Mouse (Mus musculus): ENCODE measurements at regions not wholly inside any gene's neighbourhood (a gene's known extent, or its start where the extent isn't known, plus 50 kb on each side); places are given as distances from the start of the nearest gene placed in this dataset.

- WGBS: 64% methylated on average over 2 of the region's 2 CpGs
- Histone ChIP-seq H3K27ac (no peak overlapping the region), H3K9ac (no peak overlapping the region), H3K9me3 (no peaks in the 10 kb centered on the region), H3K4me1 (peaks cover 5% of the 10 kb centered on the region; the same call in 1 of the 2 replicates), H3K27me3 (replicated peaks) (no peaks in the 10 kb centered on the region), H3K4me2 (replicated peaks) (no peak overlapping the region), H3K4me3 (no peak overlapping the region), H3K36me3 (no peaks in the 10 kb centered on the region)
- no peak for ATAC-seq (ENCODE audit: low FRiP score, low read depth)
Measured at GRCm38 (mm10) chr7:135798441-135798840, 82.3 kb upstream of the Mki67 start.

GRCm38 (mm10) chr7:135802598-135803121 lies 86.5 kb upstream of the Mki67 start:
- H3K27me3 ChIP-seq (replicated peaks): no peaks in the 10 kb centered on the region
- H3K9me3 ChIP-seq: no peaks in the 10 kb centered on the region
- H3K4me3 ChIP-seq: no peak overlapping the region
- no peak for ATAC-seq (ENCODE audit: low FRiP score, low read depth)
- WGBS: 89% methylated on average over 15 of the region's 15 CpGs
- H3K4me2 ChIP-seq (replicated peaks): no peak overlapping the region
- no peaks in the 10 kb centered on the region for H3K4me1 ChIP-seq
- H3K36me3 ChIP-seq: no peaks in the 10 kb centered on the region
- H3K27ac ChIP-seq: no peak overlapping the region
- H3K9ac ChIP-seq: no peak overlapping the region

GRCm38 (mm10) chr7:135804730-135805129 lies 88.6 kb upstream of the Mki67 start:
- no peak overlapping the region for H3K9ac ChIP-seq
- no peak for ATAC-seq (ENCODE audit: low FRiP score, low read depth)
- no peak overlapping the region for H3K27ac ChIP-seq
- H3K4me3 ChIP-seq: no peak overlapping the region
- H3K9me3 ChIP-seq: no peaks in the 10 kb centered on the region
- H3K4me2 ChIP-seq (replicated peaks): no peak overlapping the region
- 52% methylated on average over 7 of the region's 7 CpGs for WGBS
- H3K4me1 ChIP-seq: no peaks in the 10 kb centered on the region
- H3K27me3 ChIP-seq (replicated peaks): no peaks in the 10 kb centered on the region
- H3K36me3 ChIP-seq: no peaks in the 10 kb centered on the region

GRCm38 (mm10) chr7:135806139-135806538 lies 90.0 kb upstream of the Mki67 start:
- no peak overlapping the region for H3K4me3 ChIP-seq
- no peak for ATAC-seq (ENCODE audit: low FRiP score, low read depth)
- H3K36me3 ChIP-seq: no peaks in the 10 kb centered on the region
- no peak overlapping the region for H3K4me2 ChIP-seq (replicated peaks)
- H3K27ac ChIP-seq: no peak overlapping the region
- no peaks in the 10 kb centered on the region for H3K9me3 ChIP-seq
- 86% methylated on average over 8 of the region's 8 CpGs for WGBS
- no peaks in the 10 kb centered on the region for H3K4me1 ChIP-seq
- no peak overlapping the region for H3K9ac ChIP-seq
- no peaks in the 10 kb centered on the region for H3K27me3 ChIP-seq (replicated peaks)

GRCm38 (mm10) chr7:135806673-135807072 lies 90.5 kb upstream of the Mki67 start:
- no peaks in the 10 kb centered on the region for H3K36me3 ChIP-seq
- H3K4me2 ChIP-seq (replicated peaks): no peak overlapping the region
- no peaks in the 10 kb centered on the region for H3K4me1 ChIP-seq
- WGBS: 89% methylated on average over 7 of the region's 7 CpGs
- H3K4me3 ChIP-seq: no peak overlapping the region
- no peak overlapping the region for H3K9ac ChIP-seq
- no peak overlapping the region for H3K27ac ChIP-seq
- ATAC-seq (ENCODE audit: low FRiP score, low read depth): no peak
- no peaks in the 10 kb centered on the region for H3K9me3 ChIP-seq
- no peaks in the 10 kb centered on the region for H3K27me3 ChIP-seq (replicated peaks)

- Histone ChIP-seq H3K27me3 (replicated peaks) (no peaks in the 10 kb centered on the region), H3K4me1 (no peaks in the 10 kb centered on the region), H3K27ac (no peak overlapping the region), H3K9me3 (no peaks in the 10 kb centered on the region), H3K36me3 (no peaks in the 10 kb centered on the region), H3K4me3 (no peak overlapping the region), H3K4me2 (replicated peaks) (no peak overlapping the region), H3K9ac (no peak overlapping the region)
- no peak for ATAC-seq (ENCODE audit: low FRiP score, low read depth)
- WGBS: 84% methylated on average over 10 of the region's 10 CpGs
Measured at GRCm38 (mm10) chr7:135809167-135809566, 93.0 kb upstream of the Mki67 start.

GRCm38 (mm10) chr7:135809751-135810379 lies 93.7 kb upstream of the Mki67 start:
- Histone ChIP-seq H3K36me3 (no peaks in the 10 kb centered on the region), H3K27ac (no peak overlapping the region), H3K4me2 (replicated peaks) (no peak overlapping the region), H3K27me3 (replicated peaks) (no peaks in the 10 kb centered on the region), H3K4me1 (no peaks in the 10 kb centered on the region), H3K4me3 (no peak overlapping the region), H3K9me3 (no peaks in the 10 kb centered on the region), H3K9ac (no peak overlapping the region)
- no peak for ATAC-seq (ENCODE audit: low FRiP score, low read depth)
- 54% methylated on average over 12 of the region's 12 CpGs for WGBS

GRCm38 (mm10) chr7:135810971-135811370 lies 94.8 kb upstream of the Mki67 start:
- Histone ChIP-seq H3K36me3 (no peaks in the 10 kb centered on the region), H3K27ac (no peak overlapping the region), H3K4me2 (replicated peaks) (no peak overlapping the region), H3K9ac (no peak overlapping the region), H3K9me3 (no peaks in the 10 kb centered on the region), H3K4me1 (no peaks in the 10 kb centered on the region), H3K4me3 (no peak overlapping the region), H3K27me3 (replicated peaks) (no peaks in the 10 kb centered on the region)
- ATAC-seq (ENCODE audit: low FRiP score, low read depth): no peak
- WGBS: 82% methylated on average over 9 of the region's 9 CpGs

GRCm38 (mm10) chr7:135813616-135814015 lies 97.5 kb upstream of the Mki67 start:
- WGBS: 98% methylated on average over 3 of the region's 3 CpGs
- Histone ChIP-seq H3K4me3 (no peak overlapping the region), H3K4me2 (replicated peaks) (no peak overlapping the region), H3K4me1 (no peaks in the 10 kb centered on the region), H3K27ac (no peak overlapping the region), H3K36me3 (no peaks in the 10 kb centered on the region), H3K9me3 (no peaks in the 10 kb centered on the region), H3K27me3 (replicated peaks) (no peaks in the 10 kb centered on the region), H3K9ac (no peak overlapping the region)
- no peak for ATAC-seq (ENCODE audit: low FRiP score, low read depth)

- WGBS: 92% methylated on average over 3 of the region's 3 CpGs
- no peak overlapping the region for H3K4me3 ChIP-seq
Measured at GRCm38 (mm10) chr7:135816191-135816590, 100.0 kb upstream of the Mki67 start.

GRCm38 (mm10) chr7:135817868-135818267 lies 101.7 kb upstream of the Mki67 start:
- no peak overlapping the region for H3K9ac ChIP-seq
- ATAC-seq (ENCODE audit: low FRiP score, low read depth): no peak
- H3K4me3 ChIP-seq: no peak overlapping the region
- no peaks in the 10 kb centered on the region for H3K36me3 ChIP-seq
- H3K4me1 ChIP-seq: no peaks in the 10 kb centered on the region
- no peaks in the 10 kb centered on the region for H3K9me3 ChIP-seq
- no peak overlapping the region for H3K27ac ChIP-seq
- H3K27me3 ChIP-seq (replicated peaks): no peaks in the 10 kb centered on the region
- 61% methylated on average over 3 of the region's 3 CpGs for WGBS
- no peak overlapping the region for H3K4me2 ChIP-seq (replicated peaks)

More at GRCm38 (mm10) chr7:135816191-135816590, 100.0 kb upstream of the Mki67 start:
- no peak overlapping the region for H3K4me2 ChIP-seq (replicated peaks)
- no peaks in the 10 kb centered on the region for H3K36me3 ChIP-seq
- ATAC-seq (ENCODE audit: low FRiP score, low read depth): no peak
- H3K27ac ChIP-seq: no peak overlapping the region
- H3K27me3 ChIP-seq (replicated peaks): no peaks in the 10 kb centered on the region
- no peaks in the 10 kb centered on the region for H3K4me1 ChIP-seq
- H3K9me3 ChIP-seq: no peaks in the 10 kb centered on the region
- H3K9ac ChIP-seq: no peak overlapping the region

GRCm38 (mm10) chr7:135818298-135818697 lies 102.1 kb upstream of the Mki67 start:
- Histone ChIP-seq H3K9ac (no peak overlapping the region), H3K27ac (no peak overlapping the region), H3K4me1 (no peaks in the 10 kb centered on the region), H3K9me3 (no peaks in the 10 kb centered on the region), H3K4me2 (replicated peaks) (no peak overlapping the region), H3K27me3 (replicated peaks) (no peaks in the 10 kb centered on the region), H3K36me3 (no peaks in the 10 kb centered on the region), H3K4me3 (no peak overlapping the region)
- 80% methylated on average over 3 of the region's 3 CpGs for WGBS
- ATAC-seq (ENCODE audit: low FRiP score, low read depth): no peak
